Mouse (Mus musculus) neural tube, embryonic 11.5 days (tissue): ENCODE results near the gene Aicda. TPM values are rescaled to one million over a fixed set of nuclear protein-coding genes. Genes with fewer than 3 reads are reported as not detected.
A peak's percentile ranks its signal among the peaks of the same experiment; 100 is the strongest.

ENCODE experiments used
- ATAC-seq: fragments of 200-750 bp; cut with Nextera tagmentation; 2 replicates; pipeline ENCODE4 v1.8.0; 2017; ENCODE audit warnings: moderate number of reproducible peaks, mild to moderate bottlenecking, moderate TSS enrichment, moderate library complexity; ENCODE audit not compliant: insufficient read depth, low FRiP score, low TSS enrichment
- DNase-seq: peaks from one replicate; pipeline ENCODE4 v3.0.0-alpha.2; 2015; ENCODE audit warnings: low spot score
- H3K27ac ChIP-seq: fragments of 300-500 bp; sonication (generic); 2 replicates; pipeline ENCODE4 v1.5.1; 2014; ENCODE audit warnings: low read depth, mild to moderate bottlenecking, low read length
- H3K27me3 ChIP-seq: fragments of 300-500 bp; sonication (generic); 2 replicates; pipeline ENCODE4 v1.6.1; 2014; ENCODE audit warnings: mild to moderate bottlenecking, low read length, mixed read lengths; ENCODE audit not compliant: control insufficient read depth, insufficient read depth
- H3K36me3 ChIP-seq: fragments of 300-500 bp; sonication (generic); 2 replicates; pipeline ENCODE4 v1.6.1; 2014; ENCODE audit warnings: mild to moderate bottlenecking, low read length, moderate library complexity, mixed read lengths; ENCODE audit not compliant: control insufficient read depth, insufficient read depth
- H3K4me1 ChIP-seq: fragments of 300-500 bp; sonication (generic); 2 replicates; pipeline ENCODE4 v1.6.1; 2014; ENCODE audit warnings: low read length, mixed read lengths; ENCODE audit not compliant: control insufficient read depth, insufficient read depth
- H3K4me2 ChIP-seq: fragments of 300-500 bp; sonication (generic); 2 replicates; pipeline ENCODE4 v1.6.1; 2014; ENCODE audit warnings: low read depth, mild to moderate bottlenecking, moderate library complexity
- H3K4me3 ChIP-seq: fragments of 300-500 bp; sonication (generic); 2 replicates; pipeline ENCODE4 v1.5.1; 2014; ENCODE audit warnings: low read depth, low read length
- H3K9ac ChIP-seq: fragments of 300-500 bp; sonication (generic); 2 replicates; pipeline ENCODE4 v1.6.1; 2014; ENCODE audit warnings: mild to moderate bottlenecking, low read length
- H3K9me3 ChIP-seq: fragments of 300-500 bp; sonication (generic); 2 replicates; pipeline ENCODE4 v1.6.1; 2016; ENCODE audit warnings: low read length; ENCODE audit not compliant: control insufficient read depth
- WGBS: fragments of 180-500 bp; shearing (Covaris S2); extraction: QIAGEN DNeasy Blood & Tissue Kit; methylation state at CpG from one replicate; pipeline ENCODE4 v1.1.7; 2014; 5-methylcytosine and 5-hydroxymethylcytosine counted together
- polyA plus RNA-seq: library from polyadenylated mRNA; unstranded; fragments of >200 nt; fragmentation: Nextera tagmentation; extraction: Ambion mirVana; gene quantifications from 2 replicates; pipeline ENCODE4 v1.2.1, GENCODE M21; 2014

Aicda gene
- polyA plus RNA-seq, 1 experiment from 2014 or later: not detected

- 83% methylated on average over 5 of the region's 5 CpGs for WGBS
- DNase-seq: no peak
These were observed 10.0 kb upstream of the Aicda start for GRCm38 (mm10) chr6:122543574-122543973.

DNA sequence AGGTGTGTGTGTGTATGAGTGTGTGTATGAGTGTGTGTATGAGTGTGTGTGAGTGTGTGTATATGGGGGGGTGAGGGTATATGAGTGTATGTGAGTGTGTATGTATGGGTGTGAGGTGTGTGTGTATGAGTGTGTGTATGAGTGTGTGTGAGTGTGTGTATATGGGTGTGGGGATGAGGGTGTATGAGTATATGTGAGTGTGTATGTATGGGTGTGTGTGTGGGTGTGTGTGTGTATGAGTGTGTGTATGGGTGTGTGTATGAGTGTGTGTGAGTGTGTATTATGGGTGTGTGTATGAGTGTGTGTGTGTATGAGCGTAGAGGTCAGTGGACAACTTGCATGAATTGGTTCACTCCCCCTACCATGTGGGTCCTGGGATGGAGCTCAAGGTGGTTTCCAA lies 8.9 kb upstream of the Aicda start:
- no peaks in the 10 kb centered on the region for H3K36me3 ChIP-seq
- no peak overlapping the region for H3K27ac ChIP-seq
- DNase-seq (no peak), ATAC-seq (no peak)
- no peaks in the 10 kb centered on the region for H3K9me3 ChIP-seq
- H3K9ac ChIP-seq: no peak overlapping the region
- 88% methylated on average over 1 of the region's 1 CpGs for WGBS
- no peaks in the 10 kb centered on the region for H3K27me3 ChIP-seq
- H3K4me2 ChIP-seq: no peak overlapping the region
- H3K4me3 ChIP-seq: no peak overlapping the region
- H3K4me1 ChIP-seq: no peaks in the 10 kb centered on the region

More at GRCm38 (mm10) chr6:122543574-122543973, 10.0 kb upstream of the Aicda start:
- Histone ChIP-seq H3K4me3 (no peak overlapping the region), H3K9ac (no peak overlapping the region), H3K27me3 (no peaks in the 10 kb centered on the region), H3K9me3 (no peaks in the 10 kb centered on the region), H3K4me1 (no peaks in the 10 kb centered on the region), H3K4me2 (no peak overlapping the region), H3K36me3 (no peaks in the 10 kb centered on the region), H3K27ac (no peak overlapping the region)
- ATAC-seq: no peak

- Histone ChIP-seq H3K9ac (no peak overlapping the region), H3K4me2 (no peak overlapping the region), H3K36me3 (no peaks in the 10 kb centered on the region), H3K27me3 (no peaks in the 10 kb centered on the region), H3K4me3 (no peak overlapping the region), H3K4me1 (no peaks in the 10 kb centered on the region), H3K9me3 (no peaks in the 10 kb centered on the region), H3K27ac (no peak overlapping the region)
- WGBS: 87% methylated on average over 9 of the region's 9 CpGs
- ATAC-seq: no peak
- no peak for DNase-seq
These were observed 8.2 kb upstream of the Aicda start for GRCm38 (mm10) chr6:122545289-122545882.

DNA sequence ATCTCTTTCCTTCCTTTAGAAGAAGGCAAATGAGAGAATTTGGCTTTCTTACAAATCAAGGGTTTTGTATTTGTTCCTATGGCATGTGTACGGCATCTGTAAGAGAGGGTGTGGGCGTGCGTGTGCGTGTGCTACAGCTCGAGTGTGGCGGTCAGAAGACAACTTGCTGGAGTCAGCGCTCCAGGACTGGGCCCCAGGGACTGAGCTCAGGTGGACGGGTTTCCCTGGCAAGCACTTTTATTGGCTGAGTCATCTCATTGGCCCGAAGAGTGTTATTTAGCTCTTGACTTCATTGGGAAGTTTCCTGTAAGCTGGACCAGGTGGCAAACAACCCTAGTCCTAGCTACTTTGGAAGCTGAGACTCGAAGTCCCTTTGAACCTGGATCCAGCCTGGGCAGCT lies 7.7 kb upstream of the Aicda start:
- H3K27me3 ChIP-seq: no peaks in the 10 kb centered on the region
- WGBS: 86% methylated on average over 10 of the region's 10 CpGs

DNA sequence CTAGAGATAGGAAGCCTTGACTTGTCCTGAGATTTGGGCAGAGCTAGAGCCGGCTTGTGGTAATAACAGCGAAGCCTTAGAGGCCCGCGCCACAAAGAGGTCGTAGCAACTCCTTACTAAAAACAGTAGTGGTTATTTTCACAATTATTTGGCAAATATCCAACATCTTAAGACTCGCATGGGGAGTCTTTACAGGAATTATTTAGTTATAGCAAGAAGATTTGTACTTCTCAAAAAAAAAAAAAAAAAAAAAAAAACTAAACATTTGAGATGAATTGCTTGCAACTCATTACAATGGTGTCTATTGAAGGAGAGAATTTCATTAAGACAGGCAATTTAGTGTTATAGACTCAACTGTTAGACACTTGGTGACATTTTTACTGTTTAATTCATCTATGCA lies 501 bp downstream of the Aicda start:
- H3K9me3 ChIP-seq: no peaks in the 10 kb centered on the region
- no peak overlapping the region for H3K27ac ChIP-seq
- ATAC-seq (no peak), DNase-seq (no peak)
- 77% methylated on average over 6 of the region's 6 CpGs for WGBS
- no peaks in the 10 kb centered on the region for H3K4me1 ChIP-seq
- no peak overlapping the region for H3K4me2 ChIP-seq
- no peak overlapping the region for H3K4me3 ChIP-seq
- H3K27me3 ChIP-seq: no peaks in the 10 kb centered on the region
- no peak overlapping the region for H3K9ac ChIP-seq
- H3K36me3 ChIP-seq: no peaks in the 10 kb centered on the region

More for the DNA sequence above, 7.7 kb upstream of the Aicda start:
- no peaks in the 10 kb centered on the region for H3K9me3 ChIP-seq
- no peak overlapping the region for H3K4me3 ChIP-seq
- no peak overlapping the region for H3K9ac ChIP-seq
- H3K4me2 ChIP-seq: no peak overlapping the region
- ATAC-seq (no peak), DNase-seq (no peak)
- H3K4me1 ChIP-seq: no peaks in the 10 kb centered on the region
- no peaks in the 10 kb centered on the region for H3K36me3 ChIP-seq
- H3K27ac ChIP-seq: no peak overlapping the region

- DNase-seq: no peak
- no peak overlapping the region for H3K4me3 ChIP-seq
- H3K4me1 ChIP-seq: no peaks in the 10 kb centered on the region
- H3K36me3 ChIP-seq: no peaks in the 10 kb centered on the region
- no peak overlapping the region for H3K9ac ChIP-seq
- ATAC-seq: no peak
- 59% methylated on average over 7 of the region's 7 CpGs for WGBS
- no peak overlapping the region for H3K4me2 ChIP-seq
- H3K27ac ChIP-seq: no peak overlapping the region
- no peaks in the 10 kb centered on the region for H3K27me3 ChIP-seq
- H3K9me3 ChIP-seq: no peaks in the 10 kb centered on the region
These were observed 1.7 kb downstream of the Aicda start for GRCm38 (mm10) chr6:122555266-122555665.

GRCm38 (mm10) chr6:122556959-122557561 lies 3.5 kb downstream of the Aicda start:
- 28% methylated on average over 15 of the region's 15 CpGs for WGBS

DNA sequence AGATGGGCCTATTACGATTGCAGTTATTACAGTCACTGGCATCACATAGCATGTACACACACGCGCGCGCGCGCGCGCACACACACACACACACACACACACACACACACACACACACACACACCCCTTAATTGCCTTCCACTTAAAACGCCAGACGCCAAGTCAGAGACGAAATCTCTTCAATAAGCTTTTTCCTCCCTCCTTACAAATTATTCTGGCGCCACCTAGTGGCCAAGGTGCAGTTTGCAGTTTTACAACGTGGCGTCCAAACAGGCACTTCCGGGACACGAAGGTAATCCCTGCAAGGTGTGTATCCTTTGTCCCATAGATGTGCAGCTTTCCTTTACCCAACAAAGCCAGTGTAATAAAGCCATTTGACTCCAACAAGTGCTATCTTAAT lies 6.8 kb downstream of the Aicda start:
- H3K27ac ChIP-seq: no peak overlapping the region
- no peaks in the 10 kb centered on the region for H3K9me3 ChIP-seq
- WGBS: 11% methylated on average over 17 of the region's 17 CpGs
- no peaks in the 10 kb centered on the region for H3K4me1 ChIP-seq
- no peak overlapping the region for H3K4me2 ChIP-seq
- no peaks in the 10 kb centered on the region for H3K27me3 ChIP-seq
- DNase-seq (peak; percentile 81), ATAC-seq (0 out of 2 replicates have a peak, but pooled peaks have one; percentile 27)
- no peak overlapping the region for H3K4me3 ChIP-seq
- H3K9ac ChIP-seq: no peak overlapping the region
- H3K36me3 ChIP-seq: no peaks in the 10 kb centered on the region

More at GRCm38 (mm10) chr6:122556959-122557561, 3.5 kb downstream of the Aicda start:
- H3K27me3 ChIP-seq: no peaks in the 10 kb centered on the region
- no peak overlapping the region for H3K27ac ChIP-seq
- H3K4me1 ChIP-seq: no peaks in the 10 kb centered on the region
- ATAC-seq (no peak), DNase-seq (peak; percentile 24)
- H3K36me3 ChIP-seq: no peaks in the 10 kb centered on the region
- no peak overlapping the region for H3K9ac ChIP-seq
- peak overlapping the region; percentile 26; the same call in 1 of the 2 replicates for H3K4me2 ChIP-seq
- no peaks in the 10 kb centered on the region for H3K9me3 ChIP-seq
- H3K4me3 ChIP-seq: no peak overlapping the region

DNA sequence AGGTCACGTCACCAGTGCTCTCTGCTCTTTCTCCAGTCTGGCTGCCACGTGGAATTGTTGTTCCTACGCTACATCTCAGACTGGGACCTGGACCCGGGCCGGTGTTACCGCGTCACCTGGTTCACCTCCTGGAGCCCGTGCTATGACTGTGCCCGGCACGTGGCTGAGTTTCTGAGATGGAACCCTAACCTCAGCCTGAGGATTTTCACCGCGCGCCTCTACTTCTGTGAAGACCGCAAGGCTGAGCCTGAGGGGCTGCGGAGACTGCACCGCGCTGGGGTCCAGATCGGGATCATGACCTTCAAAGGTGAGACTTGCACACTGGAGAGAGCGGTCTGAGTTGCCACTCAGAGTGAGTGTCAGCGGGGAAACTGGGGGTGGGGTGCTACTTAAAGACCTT lies 7.4 kb downstream of the Aicda start:
- Histone ChIP-seq H3K27ac (no peak overlapping the region), H3K4me2 (no peak overlapping the region), H3K9ac (no peak overlapping the region), H3K27me3 (no peaks in the 10 kb centered on the region), H3K9me3 (no peaks in the 10 kb centered on the region), H3K36me3 (no peaks in the 10 kb centered on the region), H3K4me1 (no peaks in the 10 kb centered on the region), H3K4me3 (no peak overlapping the region)
- WGBS: 87% methylated on average over 20 of the region's 20 CpGs
- ATAC-seq (peak; percentile 18; the same call in 1 of the 2 replicates), DNase-seq (no peak)
